Mouse (Mus musculus): ENCODE data around the gene Kng2.
"Not testable (repeated sequence)": the region's sequence is repeated elsewhere in the genome, so short reads cannot be mapped to it uniquely, and the experiment has no call there.

Kng2 gene

DNA sequence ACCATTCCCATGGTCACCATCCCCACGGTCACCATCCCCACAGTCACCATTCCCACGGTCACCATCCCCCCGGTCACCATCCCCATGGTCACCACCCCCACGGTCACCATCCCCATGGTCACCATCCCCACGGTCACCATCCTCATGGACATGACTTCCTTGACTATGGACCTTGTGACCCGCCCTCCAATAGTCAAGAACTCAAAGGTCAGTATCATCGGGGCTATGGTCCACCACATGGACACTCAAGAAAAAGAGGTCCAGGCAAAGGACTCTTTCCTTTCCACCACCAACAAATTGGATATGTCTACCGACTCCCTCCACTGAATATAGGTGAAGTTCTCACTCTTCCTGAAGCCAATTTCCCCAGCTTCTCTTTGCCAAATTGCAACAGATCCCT is 68.2 kb downstream of the Kng2 start:
- DNase-seq (ENCODE audit: low spot score in 2 of 2), result no peak

- DNase-seq (ENCODE audit: low spot score in 2 of 2), result no peak
These were observed 73.2 kb downstream of the Kng2 start for GRCm38 (mm10) chr16:22956085-22956439.

GRCm38 (mm10) chr16:22955397-22956084 is 73.7 kb downstream of the Kng2 start:
- DNase-seq (ENCODE audit: low spot score in 2 of 2), result no peak

GRCm38 (mm10) chr16:22953069-22953468 is 76.2 kb downstream of the Kng2 start:
- DNase-seq (ENCODE audit: low spot score in 2 of 2), result no peak

DNA sequence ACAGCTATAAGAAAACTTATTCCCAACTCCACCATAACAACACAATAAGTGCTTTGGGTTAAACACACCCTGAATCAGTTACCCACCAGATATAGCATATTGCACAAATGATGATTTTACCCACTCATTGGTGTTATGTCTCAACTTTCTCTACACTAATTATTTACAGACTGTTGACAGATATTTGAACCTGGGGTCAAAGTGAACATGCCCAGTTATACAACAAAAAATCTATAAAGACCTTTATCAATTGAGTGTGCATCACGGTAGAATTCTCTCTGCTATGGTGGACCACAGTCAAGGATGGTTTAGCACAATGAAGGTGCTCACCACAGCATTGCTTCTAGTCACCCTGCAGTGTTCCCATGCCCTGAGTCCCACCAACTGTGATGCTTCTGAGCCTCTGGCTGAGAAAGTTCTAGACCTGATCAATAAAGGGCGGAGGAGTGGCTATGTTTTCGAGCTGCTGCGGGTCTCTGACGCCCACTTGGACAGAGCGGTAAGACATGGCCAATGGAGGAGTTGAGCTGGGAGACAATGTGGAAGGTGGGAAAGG is 78.4 kb downstream of the Kng2 start, which contains the start of gene Hrg:
Hrg (plus strand) TSS at position 233 of the 556 bp plus-strand sequence.
- no peak for DNase-seq (ENCODE audit: low spot score in 2 of 2)

DNA sequence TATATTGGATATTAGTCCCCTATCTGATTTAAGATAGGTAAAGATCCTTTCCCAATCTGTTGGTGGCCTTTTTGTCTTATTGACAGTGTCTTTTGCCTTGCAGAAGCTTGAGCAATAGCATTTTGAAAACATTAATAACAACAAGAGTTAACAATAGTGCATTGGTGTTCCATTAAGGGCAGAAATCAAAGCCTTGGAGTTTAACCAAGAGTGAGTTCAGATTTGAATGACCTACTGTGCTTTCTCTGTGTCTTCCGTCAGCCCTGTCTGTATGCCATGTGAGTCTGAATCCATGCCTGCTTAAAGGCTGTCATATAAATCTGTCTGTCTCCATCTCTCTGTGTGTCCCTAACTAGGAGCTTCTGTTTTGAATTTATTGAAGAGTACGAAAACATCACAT is 81.9 kb downstream of the Kng2 start:
- DNase-seq (ENCODE audit: low spot score in 2 of 2), result no peak

DNA sequence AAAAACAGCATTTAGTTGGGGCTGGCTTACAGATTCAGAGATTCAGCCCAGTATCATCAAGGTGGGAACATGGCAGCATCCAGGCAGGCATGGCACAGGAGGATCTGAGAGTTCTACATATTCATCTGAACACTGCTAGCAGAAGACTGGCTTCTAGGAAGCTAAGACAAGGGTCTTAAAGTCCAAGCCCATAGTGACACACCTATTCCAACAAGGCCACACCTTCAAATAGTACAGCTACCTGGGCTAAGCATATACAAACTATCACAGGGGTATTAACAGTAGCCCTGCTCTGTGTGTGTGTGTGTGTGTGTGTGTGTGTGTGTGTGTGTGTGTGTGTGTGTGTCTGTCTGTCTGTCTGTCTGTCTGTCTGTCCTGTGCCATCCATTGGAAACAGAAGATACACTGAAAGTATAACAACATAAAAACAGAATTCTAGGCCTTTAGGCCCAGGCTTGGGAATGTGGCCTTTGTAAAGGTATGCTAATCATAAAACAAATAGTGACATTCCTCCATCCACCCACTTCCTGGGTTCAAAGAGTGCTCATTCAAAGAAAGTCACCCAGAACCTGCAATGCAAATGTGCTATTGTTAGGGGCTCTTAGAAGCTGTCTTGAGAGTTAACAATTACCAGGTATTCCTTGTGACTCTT is 87.3 kb downstream of the Kng2 start:
- not testable (repeated sequence) for DNase-seq (ENCODE audit: low spot score in 2 of 2)

- no peak for DNase-seq (ENCODE audit: low spot score in 2 of 2)
These were observed 90.1 kb downstream of the Kng2 start for GRCm38 (mm10) chr16:22939120-22939695.

DNA sequence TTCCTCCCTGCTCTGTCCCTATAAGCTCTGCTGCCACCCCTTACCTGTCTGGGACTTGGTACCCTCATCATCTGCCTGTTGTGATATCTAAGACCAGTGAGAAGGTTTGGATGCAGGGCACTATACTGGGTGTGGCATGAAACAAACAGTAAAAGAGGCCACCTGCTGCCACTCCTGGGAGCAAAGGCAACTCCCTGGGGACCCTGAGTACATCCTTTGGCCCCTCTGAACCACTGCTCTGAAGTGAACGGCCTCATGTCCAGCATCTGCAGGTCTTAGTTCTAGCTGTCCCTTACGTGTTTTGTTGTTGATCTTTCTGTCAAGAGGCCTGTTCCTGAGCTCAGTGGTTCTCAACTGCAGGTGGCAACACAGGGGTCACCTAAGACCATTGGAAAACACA is 90.7 kb downstream of the Kng2 start:
- no peak for DNase-seq (ENCODE audit: low spot score in 2 of 2)

DNA sequence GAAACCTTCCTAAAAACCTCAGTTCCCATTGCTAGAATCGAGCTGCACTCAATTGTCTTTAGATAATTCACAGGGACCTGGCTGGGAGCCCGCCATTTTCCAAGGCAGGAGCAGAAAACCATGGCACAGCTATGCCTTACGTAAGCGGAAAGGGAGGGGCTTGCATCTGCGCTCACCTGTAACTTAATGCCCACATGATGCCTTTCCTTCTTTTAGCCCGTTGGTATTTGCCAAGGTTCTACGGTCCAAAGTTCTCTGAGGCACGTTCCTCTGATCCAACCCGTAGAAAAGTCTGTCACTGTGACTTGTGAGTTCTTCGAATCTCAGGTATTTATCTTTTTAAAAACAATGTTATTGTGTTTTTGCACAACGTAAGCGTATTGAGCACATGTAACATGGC is 91.7 kb downstream of the Kng2 start:
- DNase-seq (ENCODE audit: low spot score in 2 of 2), result no peak
